Mouse (Mus musculus) urinary bladder, postnatal 25 days (tissue): ENCODE measurements at regions not wholly inside any gene's neighbourhood (a gene's known extent, or its start where the extent isn't known, plus 50 kb on each side); places are given as distances from the start of the nearest gene placed in this dataset.

Experiments
- DNase-seq: peaks from one replicate; pipeline ENCODE4 v3.0.0; 2022; ENCODE audit warnings: low spot score

GRCm38 (mm10) chr17:88341599-88341998 lies 98.9 kb upstream of the Foxn2 start:
- no peak for DNase-seq

- DNase-seq: no peak
Measured at GRCm38 (mm10) chr17:88343091-88343783, 97.3 kb upstream of the Foxn2 start.

- DNase-seq: no peak
Measured at GRCm38 (mm10) chr17:88345433-88345832, 95.1 kb upstream of the Foxn2 start.

- DNase-seq: no peak
Measured at GRCm38 (mm10) chr17:88346896-88347295, 93.6 kb upstream of the Foxn2 start.

- DNase-seq: no peak
Measured at GRCm38 (mm10) chr17:88349825-88350460, 90.6 kb upstream of the Foxn2 start.

GRCm38 (mm10) chr17:88350986-88351385 lies 89.5 kb upstream of the Foxn2 start:
- DNase-seq: no peak

GRCm38 (mm10) chr17:88352960-88353359 lies 87.6 kb upstream of the Foxn2 start:
- no peak for DNase-seq

- no peak for DNase-seq
Measured at GRCm38 (mm10) chr17:88361161-88361560, 79.3 kb upstream of the Foxn2 start.

GRCm38 (mm10) chr17:88362404-88362803 lies 78.1 kb upstream of the Foxn2 start:
- no peak for DNase-seq

GRCm38 (mm10) chr17:88367876-88368275 lies 72.6 kb upstream of the Foxn2 start:
- no peak for DNase-seq

GRCm38 (mm10) chr17:88369971-88370370 lies 70.5 kb upstream of the Foxn2 start:
- DNase-seq: no peak

GRCm38 (mm10) chr17:88370676-88371075 lies 69.8 kb upstream of the Foxn2 start:
- DNase-seq: no peak

- DNase-seq: no peak
Measured at GRCm38 (mm10) chr17:88378505-88378904, 62.0 kb upstream of the Foxn2 start.

GRCm38 (mm10) chr17:88379389-88379788 lies 61.1 kb upstream of the Foxn2 start:
- DNase-seq: no peak

- no peak for DNase-seq
Measured at GRCm38 (mm10) chr17:88381106-88381505, 59.4 kb upstream of the Foxn2 start.

GRCm38 (mm10) chr17:88383447-88383846 lies 57.1 kb upstream of the Foxn2 start:
- DNase-seq: no peak

GRCm38 (mm10) chr17:88388441-88388951 lies 52.0 kb upstream of the Foxn2 start:
- DNase-seq: no peak

- DNase-seq: no peak
Measured at GRCm38 (mm10) chr17:88389668-88390461, 50.6 kb upstream of the Foxn2 start.
